Mouse (Mus musculus) 3134 (cell line): ENCODE results near the gene Zmiz2.
"Not testable (repeated sequence)": the region's sequence is repeated elsewhere in the genome, so short reads cannot be mapped to it uniquely, and the experiment has no call there.

Experiments
- DNase-seq: peaks from one replicate; pipeline ENCODE4 v3.0.0-alpha.2; 2011; ENCODE audit warnings: low spot score; ENCODE audit not compliant: insufficient read length; ENCODE audit errors: extremely low read depth

The Zmiz2 gene

GRCm38 (mm10) chr11:6418751-6419150, 29.9 kb downstream of the Zmiz2 start:
- DNase-seq, result no peak

GRCm38 (mm10) chr11:6419156-6419555, 30.3 kb downstream of the Zmiz2 start:
- not testable (repeated sequence) for DNase-seq

- DNase-seq, result no peak
These were observed 31.4 kb downstream of the Zmiz2 start for GRCm38 (mm10) chr11:6420283-6420703.

GRCm38 (mm10) chr11:6420722-6421350, 32.0 kb downstream of the Zmiz2 start:
- DNase-seq, result peak; percentile 41

GRCm38 (mm10) chr11:6430186-6430585, 41.3 kb downstream of the Zmiz2 start:
- no peak for DNase-seq

- DNase-seq, result peak; percentile 44
These were observed 47.6 kb downstream of the Zmiz2 start for GRCm38 (mm10) chr11:6436442-6436841.

- DNase-seq, result no peak
These were observed 48.8 kb downstream of the Zmiz2 start for GRCm38 (mm10) chr11:6437667-6438066.

GRCm38 (mm10) chr11:6440171-6440570, 51.3 kb downstream of the Zmiz2 start:
- no peak for DNase-seq

GRCm38 (mm10) chr11:6442566-6442965, 53.7 kb downstream of the Zmiz2 start:
- no peak for DNase-seq

GRCm38 (mm10) chr11:6443102-6443501, 54.2 kb downstream of the Zmiz2 start:
- DNase-seq, result no peak

- DNase-seq, result no peak
These were observed 54.8 kb downstream of the Zmiz2 start for GRCm38 (mm10) chr11:6443727-6444076.

GRCm38 (mm10) chr11:6444077-6444853, 55.4 kb downstream of the Zmiz2 start, which contains the start of gene H2afv:
Gene H2afv, minus strand, starts transcription at chr11:6444443.
- DNase-seq, result peak; percentile 98

GRCm38 (mm10) chr11:6445441-6445840, 56.6 kb downstream of the Zmiz2 start:
- no peak for DNase-seq

- DNase-seq, result no peak
These were observed 57.1 kb downstream of the Zmiz2 start for GRCm38 (mm10) chr11:6445951-6446350.

GRCm38 (mm10) chr11:6447493-6447892, 58.6 kb downstream of the Zmiz2 start:
- no peak for DNase-seq

GRCm38 (mm10) chr11:6448155-6448554, 59.3 kb downstream of the Zmiz2 start:
- not testable (repeated sequence) for DNase-seq
